Mouse (Mus musculus): ENCODE results near the gene Zdhhc19. TPM values are rescaled to one million over a fixed set of nuclear protein-coding genes. Genes with fewer than 3 reads are reported as not detected.

The Zdhhc19 gene
- polyA plus RNA-seq, 1 experiment from 2014 or later = not detected

- Histone ChIP-seq H3K9me3 (ENCODE audit: control insufficient read depth, low read length) (no peaks in the 10 kb centered on the region), H3K9ac (ENCODE audit: low read length) (no peak overlapping the region), H3K36me3 (ENCODE audit: control insufficient read depth, insufficient read depth, low read length) (no peaks in the 10 kb centered on the region), H3K4me1 (ENCODE audit: control insufficient read depth, insufficient read depth, low read length) (peaks cover 20% of the 10 kb centered on the region), H3K27me3 (ENCODE audit: control insufficient read depth, insufficient read depth, low read length) (no peaks in the 10 kb centered on the region), H3K4me2 (no peak overlapping the region), H3K4me3 (ENCODE audit: low read depth, low read length) (no peak overlapping the region), H3K27ac (ENCODE audit: low read depth, low read length) (no peak overlapping the region)
- 84% methylated on average over 15 of the region's 15 CpGs for WGBS
- DNase-seq (ENCODE audit: low spot score, missing footprints) = no peak
- ATAC-seq (ENCODE audit: low FRiP score) = no peak
Measured at GRCm38 (mm10) chr16:32519656-32520371, 23.7 kb downstream of the Zdhhc19 start.

DNA sequence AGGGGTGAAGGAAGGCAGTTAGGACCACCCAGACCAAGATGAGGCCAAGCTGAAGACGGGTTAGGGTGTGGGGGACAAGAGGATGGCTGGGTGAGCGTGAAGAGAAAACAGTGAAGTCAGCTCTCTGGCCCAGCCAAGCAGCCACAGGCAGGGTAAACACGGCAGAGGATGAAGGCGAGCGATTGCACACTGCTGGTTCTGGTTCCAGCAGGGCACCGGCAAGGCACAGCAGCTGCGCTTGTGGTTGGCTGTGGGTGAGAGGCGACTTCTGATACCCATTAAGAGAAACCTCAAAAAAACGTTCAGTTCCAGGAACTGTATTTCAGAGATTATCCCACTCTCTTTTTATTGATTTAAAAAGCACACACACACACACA lies 24.3 kb downstream of the Zdhhc19 start:
- Histone ChIP-seq H3K4me1 (ENCODE audit: control insufficient read depth, insufficient read depth, low read length) (peaks cover 18% of the 10 kb centered on the region), H3K27ac (ENCODE audit: low read depth, low read length) (no peak overlapping the region), H3K27me3 (ENCODE audit: control insufficient read depth, insufficient read depth, low read length) (no peaks in the 10 kb centered on the region), H3K36me3 (ENCODE audit: control insufficient read depth, insufficient read depth, low read length) (no peaks in the 10 kb centered on the region), H3K4me2 (no peak overlapping the region), H3K4me3 (ENCODE audit: low read depth, low read length) (no peak overlapping the region), H3K9ac (ENCODE audit: low read length) (no peak overlapping the region), H3K9me3 (ENCODE audit: control insufficient read depth, low read length) (no peaks in the 10 kb centered on the region)
- no peak for DNase-seq (ENCODE audit: low spot score, missing footprints)
- 60% methylated on average over 9 of the region's 9 CpGs for WGBS
- ATAC-seq (ENCODE audit: low FRiP score) = no peak

DNA sequence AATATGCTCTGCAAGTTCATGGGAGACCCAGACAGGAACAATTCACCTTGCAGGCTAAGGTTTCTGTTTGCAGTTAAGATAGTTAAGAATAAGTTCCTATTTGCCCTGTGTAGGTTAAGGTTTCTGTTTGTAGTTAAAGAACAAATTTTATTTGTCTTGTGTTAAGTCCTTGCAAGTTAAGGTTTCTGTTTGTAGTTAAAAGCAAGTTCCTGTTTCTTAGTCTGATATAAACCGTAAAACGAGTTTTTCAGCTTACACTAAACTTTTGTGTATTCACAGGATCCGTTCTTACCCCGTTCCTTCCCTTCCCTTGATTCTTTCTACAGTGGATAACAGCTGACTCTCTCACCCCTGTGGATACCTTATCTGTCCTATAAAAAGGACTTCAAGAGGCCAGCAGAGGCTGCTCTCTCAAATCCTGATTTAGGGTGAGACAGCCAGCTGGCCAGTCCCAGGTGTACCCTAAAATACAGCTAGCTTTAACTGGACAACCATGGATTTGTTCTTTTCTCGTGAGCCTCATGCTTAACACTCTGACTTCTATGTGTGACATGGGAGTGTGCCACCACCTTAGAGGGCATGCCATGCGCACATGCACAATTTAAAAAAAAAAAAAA lies 26.6 kb downstream of the Zdhhc19 start:
- H3K36me3 ChIP-seq (ENCODE audit: control insufficient read depth, insufficient read depth, low read length) = no peaks in the 10 kb centered on the region
- peaks cover 6% of the 10 kb centered on the region for H3K4me1 ChIP-seq (ENCODE audit: control insufficient read depth, insufficient read depth, low read length)
- WGBS = 87% methylated on average over 6 of the region's 6 CpGs
- H3K4me2 ChIP-seq = no peak overlapping the region
- no peaks in the 10 kb centered on the region for H3K9me3 ChIP-seq (ENCODE audit: control insufficient read depth, low read length)
- no peak for DNase-seq (ENCODE audit: low spot score, missing footprints)
- H3K9ac ChIP-seq (ENCODE audit: low read length) = no peak overlapping the region
- H3K4me3 ChIP-seq (ENCODE audit: low read depth, low read length) = no peak overlapping the region
- no peak for ATAC-seq (ENCODE audit: low FRiP score)
- no peaks in the 10 kb centered on the region for H3K27me3 ChIP-seq (ENCODE audit: control insufficient read depth, insufficient read depth, low read length)
- no peak overlapping the region for H3K27ac ChIP-seq (ENCODE audit: low read depth, low read length)

DNA sequence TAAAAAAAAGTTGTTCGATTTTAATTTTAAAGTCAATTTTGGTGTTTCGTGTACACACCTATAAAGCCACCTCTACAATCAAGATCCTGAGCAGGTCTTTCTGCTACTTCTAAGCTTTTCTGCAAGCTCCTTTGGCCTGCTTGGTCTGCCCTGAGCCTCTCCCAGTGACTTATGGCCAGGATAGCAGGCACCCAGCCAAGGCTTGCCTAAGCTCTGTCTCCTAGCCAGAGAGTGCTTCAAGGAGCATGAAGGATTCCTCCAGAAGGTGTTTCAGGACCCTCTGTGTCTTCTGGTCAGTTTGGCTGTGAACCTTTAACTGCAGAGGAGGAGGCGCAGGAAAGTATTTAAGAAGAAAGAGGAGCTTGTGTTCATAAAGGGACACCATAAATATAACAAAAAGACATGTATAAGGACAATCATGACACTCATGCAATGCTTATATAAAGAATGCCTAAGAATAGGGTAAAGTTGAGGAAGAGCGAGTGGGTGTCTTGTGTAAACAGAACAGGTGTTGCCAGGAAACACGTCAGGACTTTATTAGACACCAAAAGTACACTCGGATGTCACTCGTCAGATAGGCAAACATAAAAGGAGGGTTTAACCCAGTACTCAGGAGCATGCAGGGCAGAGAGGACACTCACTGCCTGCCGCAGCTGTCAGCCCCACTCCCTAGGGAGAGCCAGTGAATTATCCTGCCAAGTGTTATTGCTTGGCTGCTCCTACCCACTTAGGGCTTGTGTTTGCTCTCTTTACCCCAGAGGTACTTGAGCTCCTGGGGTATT lies 27.6 kb downstream of the Zdhhc19 start:
- Histone ChIP-seq H3K9me3 (ENCODE audit: control insufficient read depth, low read length) (no peaks in the 10 kb centered on the region), H3K4me3 (ENCODE audit: low read depth, low read length) (no peak overlapping the region), H3K36me3 (ENCODE audit: control insufficient read depth, insufficient read depth, low read length) (no peaks in the 10 kb centered on the region), H3K4me1 (ENCODE audit: control insufficient read depth, insufficient read depth, low read length) (peaks cover 6% of the 10 kb centered on the region), H3K27me3 (ENCODE audit: control insufficient read depth, insufficient read depth, low read length) (no peaks in the 10 kb centered on the region), H3K27ac (ENCODE audit: low read depth, low read length) (0 out of 2 replicates have a peak overlapping the region, but pooled peaks have one; percentile 8), H3K4me2 (no peak overlapping the region), H3K9ac (ENCODE audit: low read length) (no peak overlapping the region)
- 60% methylated on average over 8 of the region's 8 CpGs for WGBS
- ATAC-seq (ENCODE audit: low FRiP score) (peak; percentile 80), DNase-seq (ENCODE audit: low spot score, missing footprints) (no peak)

DNA sequence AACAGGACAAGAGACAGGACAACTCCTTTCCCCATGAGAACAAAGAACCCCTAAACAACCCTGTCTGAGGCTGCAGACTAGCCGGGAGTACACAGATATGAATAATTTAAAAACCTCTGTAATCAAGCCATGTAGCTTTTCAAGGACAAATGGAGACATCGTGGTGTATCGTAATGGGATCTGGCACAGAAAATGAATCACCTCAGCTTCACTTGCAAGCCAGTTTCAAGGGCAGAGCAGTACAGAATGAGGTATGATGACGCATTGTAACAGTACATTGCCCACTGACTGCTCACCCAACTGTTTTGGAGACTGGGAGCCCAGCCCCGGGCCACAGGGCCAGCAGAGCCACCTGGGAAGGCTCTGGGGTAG lies 28.2 kb downstream of the Zdhhc19 start:
- Histone ChIP-seq H3K36me3 (ENCODE audit: control insufficient read depth, insufficient read depth, low read length) (no peaks in the 10 kb centered on the region), H3K27ac (ENCODE audit: low read depth, low read length) (peak overlapping the region; percentile 8; the same call in 1 of the 2 replicates), H3K9ac (ENCODE audit: low read length) (no peak overlapping the region), H3K4me2 (no peak overlapping the region), H3K4me3 (ENCODE audit: low read depth, low read length) (no peak overlapping the region), H3K9me3 (ENCODE audit: control insufficient read depth, low read length) (no peaks in the 10 kb centered on the region), H3K4me1 (ENCODE audit: control insufficient read depth, insufficient read depth, low read length) (peaks cover 6% of the 10 kb centered on the region), H3K27me3 (ENCODE audit: control insufficient read depth, insufficient read depth, low read length) (no peaks in the 10 kb centered on the region)
- no peak for DNase-seq (ENCODE audit: low spot score, missing footprints)
- 70% methylated on average over 5 of the region's 5 CpGs for WGBS
- ATAC-seq (ENCODE audit: low FRiP score) = no peak

DNA sequence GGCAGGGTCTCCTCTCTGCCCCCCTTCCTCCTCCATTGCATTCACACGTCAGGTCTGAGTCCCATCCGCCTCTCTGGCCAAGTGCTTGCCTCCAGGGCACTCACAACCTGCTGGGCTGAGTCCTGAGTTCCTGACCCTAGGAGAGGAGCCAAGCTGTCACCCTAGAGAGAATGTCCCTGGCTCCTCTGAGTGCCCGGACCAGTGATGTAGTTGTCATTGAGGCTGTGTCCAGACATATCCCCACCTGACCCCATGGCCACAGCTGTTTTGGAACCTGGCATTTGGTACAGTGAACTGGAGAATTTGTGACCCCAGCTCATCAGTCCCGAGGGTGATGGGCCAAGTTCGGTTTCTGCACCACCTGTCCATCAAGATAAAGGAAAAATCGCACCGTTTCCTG lies 30.8 kb downstream of the Zdhhc19 start:
- no peak overlapping the region for H3K9ac ChIP-seq (ENCODE audit: low read length)
- DNase-seq (ENCODE audit: low spot score, missing footprints) (no peak), ATAC-seq (ENCODE audit: low FRiP score) (no peak)
- no peaks in the 10 kb centered on the region for H3K36me3 ChIP-seq (ENCODE audit: control insufficient read depth, insufficient read depth, low read length)
- H3K9me3 ChIP-seq (ENCODE audit: control insufficient read depth, low read length) = no peaks in the 10 kb centered on the region
- WGBS = 70% methylated on average over 7 of the region's 7 CpGs
- H3K4me1 ChIP-seq (ENCODE audit: control insufficient read depth, insufficient read depth, low read length) = peaks cover 6% of the 10 kb centered on the region
- no peaks in the 10 kb centered on the region for H3K27me3 ChIP-seq (ENCODE audit: control insufficient read depth, insufficient read depth, low read length)
- no peak overlapping the region for H3K4me2 ChIP-seq
- H3K4me3 ChIP-seq (ENCODE audit: low read depth, low read length) = no peak overlapping the region
- H3K27ac ChIP-seq (ENCODE audit: low read depth, low read length) = no peak overlapping the region

GRCm38 (mm10) chr16:32532878-32533826 lies 37.1 kb downstream of the Zdhhc19 start:
- no peak for ATAC-seq (ENCODE audit: low FRiP score)
- Histone ChIP-seq H3K4me3 (ENCODE audit: low read depth, low read length) (no peak overlapping the region), H3K27me3 (ENCODE audit: control insufficient read depth, insufficient read depth, low read length) (no peaks in the 10 kb centered on the region), H3K36me3 (ENCODE audit: control insufficient read depth, insufficient read depth, low read length) (no peaks in the 10 kb centered on the region), H3K9ac (ENCODE audit: low read length) (0 out of 2 replicates have a peak overlapping the region, but pooled peaks have one; percentile 10), H3K4me1 (ENCODE audit: control insufficient read depth, insufficient read depth, low read length) (peaks cover 18% of the 10 kb centered on the region), H3K9me3 (ENCODE audit: control insufficient read depth, low read length) (no peaks in the 10 kb centered on the region), H3K27ac (ENCODE audit: low read depth, low read length) (no peak overlapping the region), H3K4me2 (no peak overlapping the region)
- DNase-seq (ENCODE audit: low spot score, missing footprints) = no peak
- WGBS = 59% methylated on average over 18 of the region's 18 CpGs

DNA sequence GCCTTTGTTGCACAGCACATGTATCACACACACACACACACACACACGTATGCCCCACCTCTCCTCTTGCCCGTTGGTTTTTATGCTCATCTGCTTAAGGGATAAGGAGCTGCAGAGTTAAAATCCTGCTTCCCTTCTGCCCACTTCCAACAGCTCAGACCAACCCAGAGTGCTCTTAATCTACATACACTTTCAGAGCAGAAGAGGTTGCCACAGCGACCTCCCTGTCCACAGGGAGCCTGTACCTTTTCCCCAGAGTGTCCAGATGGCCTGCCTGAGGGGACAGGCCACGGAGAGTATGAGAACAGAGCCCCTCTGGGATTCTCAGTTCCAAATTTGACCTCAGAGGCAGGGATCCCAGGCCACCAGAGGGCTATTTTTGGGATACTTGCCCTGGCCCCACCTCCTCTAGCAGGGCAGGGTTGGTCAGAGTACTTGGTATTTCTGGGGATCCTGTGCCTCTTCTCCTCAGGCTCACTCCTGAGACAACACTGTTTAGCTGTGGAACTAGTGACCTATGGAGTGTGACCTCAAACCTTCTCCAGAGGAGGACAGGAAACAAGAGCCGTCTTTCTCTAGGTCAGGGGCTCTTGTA lies 39.2 kb downstream of the Zdhhc19 start:
- ATAC-seq (ENCODE audit: low FRiP score) (no peak), DNase-seq (ENCODE audit: low spot score, missing footprints) (no peak)
- H3K4me2 ChIP-seq = no peak overlapping the region
- no peaks in the 10 kb centered on the region for H3K9me3 ChIP-seq (ENCODE audit: control insufficient read depth, low read length)
- WGBS = 31% methylated on average over 5 of the region's 5 CpGs
- H3K4me3 ChIP-seq (ENCODE audit: low read depth, low read length) = no peak overlapping the region
- no peak overlapping the region for H3K27ac ChIP-seq (ENCODE audit: low read depth, low read length)
- no peak overlapping the region for H3K9ac ChIP-seq (ENCODE audit: low read length)
- H3K27me3 ChIP-seq (ENCODE audit: control insufficient read depth, insufficient read depth, low read length) = no peaks in the 10 kb centered on the region
- peaks cover 22% of the 10 kb centered on the region for H3K4me1 ChIP-seq (ENCODE audit: control insufficient read depth, insufficient read depth, low read length)
- no peaks in the 10 kb centered on the region for H3K36me3 ChIP-seq (ENCODE audit: control insufficient read depth, insufficient read depth, low read length)
